Mouse (Mus musculus): Measurements from ENCODE around the gene Boll.
A peak's percentile ranks its signal among the peaks of the same experiment; 100 is the strongest.
"Not testable (repeated sequence)": the region's sequence is repeated elsewhere in the genome, so short reads cannot be mapped to it uniquely, and the experiment has no call there.

Gene Boll

GRCm38 (mm10) chr1:55363044-55363565 is at the start of gene Boll:
Boll (minus strand) TSS chr1:55363469.
- DNase-seq (ENCODE audit: inconsistent age in 2 of 2, low spot score in 1 of 2) = peak; percentile 69 to 86

- no peak for DNase-seq (ENCODE audit: inconsistent age in 2 of 2, low spot score in 1 of 2)
These were observed 49.3 kb upstream of the Boll start for GRCm38 (mm10) chr1:55412569-55412968.

GRCm38 (mm10) chr1:55411079-55411478 is 47.8 kb upstream of the Boll start:
- no peak for DNase-seq (ENCODE audit: inconsistent age in 2 of 2, low spot score in 1 of 2)

GRCm38 (mm10) chr1:55410670-55411069 is 47.4 kb upstream of the Boll start:
- no peak for DNase-seq (ENCODE audit: inconsistent age in 2 of 2, low spot score in 1 of 2)

GRCm38 (mm10) chr1:55406531-55407375 is 43.5 kb upstream of the Boll start:
- DNase-seq (ENCODE audit: inconsistent age in 2 of 2, low spot score in 1 of 2) = peak; percentile 34 to 70

- DNase-seq (ENCODE audit: inconsistent age in 2 of 2, low spot score in 1 of 2) = peak; percentile 85 to 95
These were observed 42.7 kb upstream of the Boll start for GRCm38 (mm10) chr1:55406023-55406413.

GRCm38 (mm10) chr1:55405272-55406022 is 42.2 kb upstream of the Boll start, which contains the start of gene Plcl1:
Plcl1 (plus strand) TSS chr1:55405921.
- DNase-seq (ENCODE audit: inconsistent age in 2 of 2, low spot score in 1 of 2) = peak; percentile 96 to 98

- peak; percentile 40 to 91 for DNase-seq (ENCODE audit: inconsistent age in 2 of 2, low spot score in 1 of 2)
These were observed 41.2 kb upstream of the Boll start for GRCm38 (mm10) chr1:55404439-55404838.

GRCm38 (mm10) chr1:55399891-55400290 is 36.6 kb upstream of the Boll start:
- DNase-seq (ENCODE audit: inconsistent age in 2 of 2, low spot score in 1 of 2) = no peak

GRCm38 (mm10) chr1:55383114-55383773 is 20.0 kb upstream of the Boll start:
- DNase-seq (ENCODE audit: inconsistent age in 2 of 2, low spot score in 1 of 2) = peak; percentile 77 to 93

GRCm38 (mm10) chr1:55380527-55380926 is 17.3 kb upstream of the Boll start:
- no peak for DNase-seq (ENCODE audit: inconsistent age in 2 of 2, low spot score in 1 of 2)

- DNase-seq (ENCODE audit: inconsistent age in 2 of 2, low spot score in 1 of 2) = no peak
These were observed 9.4 kb upstream of the Boll start for GRCm38 (mm10) chr1:55372626-55373025.

GRCm38 (mm10) chr1:55363586-55363985 is 317 bp upstream of the Boll start:
- DNase-seq (ENCODE audit: inconsistent age in 2 of 2, low spot score in 1 of 2) = peak; percentile 37 to 67

- DNase-seq (ENCODE audit: inconsistent age in 2 of 2, low spot score in 1 of 2) = no peak
These were observed 635 bp downstream of the Boll start for GRCm38 (mm10) chr1:55362634-55363033.

- not testable (repeated sequence) for DNase-seq (ENCODE audit: inconsistent age in 2 of 2, low spot score in 1 of 2)
These were observed 11.4 kb downstream of the Boll start for GRCm38 (mm10) chr1:55351914-55352313.

GRCm38 (mm10) chr1:55325496-55325895 is 37.8 kb downstream of the Boll start:
- not testable (repeated sequence) for DNase-seq (ENCODE audit: inconsistent age in 2 of 2, low spot score in 1 of 2)

- peak in 1 of 2 experiments; percentile 32 for DNase-seq (ENCODE audit: inconsistent age in 2 of 2, low spot score in 1 of 2)
These were observed 62.2 kb downstream of the Boll start for GRCm38 (mm10) chr1:55301077-55301476.

GRCm38 (mm10) chr1:55279081-55279480 is 84.2 kb downstream of the Boll start:
- DNase-seq (ENCODE audit: inconsistent age in 2 of 2, low spot score in 1 of 2) = no peak

GRCm38 (mm10) chr1:55265447-55265846 is 97.8 kb downstream of the Boll start:
- DNase-seq (ENCODE audit: inconsistent age in 2 of 2, low spot score in 1 of 2) = no peak

GRCm38 (mm10) chr1:55264385-55264784 is 98.9 kb downstream of the Boll start:
- DNase-seq (ENCODE audit: inconsistent age in 2 of 2, low spot score in 1 of 2) = no peak

GRCm38 (mm10) chr1:55246374-55246773 is 116.9 kb downstream of the Boll start:
- no peak for DNase-seq (ENCODE audit: inconsistent age in 2 of 2, low spot score in 1 of 2)

Measured in adrenal gland, adult (tissue).